Mouse (Mus musculus): Measurements from ENCODE around the gene Ywhah. TPM values are rescaled to one million over a fixed set of nuclear protein-coding genes. Genes with fewer than 3 reads are reported as not detected.
"Not testable (repeated sequence)": the region's sequence is repeated elsewhere in the genome, so short reads cannot be mapped to it uniquely, and the experiment has no call there.

Ywhah gene
- total RNA-seq, 1 experiment from 2014 or later, result 156 TPM

- peak; percentile 76 for ATAC-seq (replicated peaks; ENCODE audit: low read depth, poor library complexity, severe bottlenecking)
These were observed 8.5 kb upstream of the Ywhah start for GRCm38 (mm10) chr5:33009818-33010812.

DNA sequence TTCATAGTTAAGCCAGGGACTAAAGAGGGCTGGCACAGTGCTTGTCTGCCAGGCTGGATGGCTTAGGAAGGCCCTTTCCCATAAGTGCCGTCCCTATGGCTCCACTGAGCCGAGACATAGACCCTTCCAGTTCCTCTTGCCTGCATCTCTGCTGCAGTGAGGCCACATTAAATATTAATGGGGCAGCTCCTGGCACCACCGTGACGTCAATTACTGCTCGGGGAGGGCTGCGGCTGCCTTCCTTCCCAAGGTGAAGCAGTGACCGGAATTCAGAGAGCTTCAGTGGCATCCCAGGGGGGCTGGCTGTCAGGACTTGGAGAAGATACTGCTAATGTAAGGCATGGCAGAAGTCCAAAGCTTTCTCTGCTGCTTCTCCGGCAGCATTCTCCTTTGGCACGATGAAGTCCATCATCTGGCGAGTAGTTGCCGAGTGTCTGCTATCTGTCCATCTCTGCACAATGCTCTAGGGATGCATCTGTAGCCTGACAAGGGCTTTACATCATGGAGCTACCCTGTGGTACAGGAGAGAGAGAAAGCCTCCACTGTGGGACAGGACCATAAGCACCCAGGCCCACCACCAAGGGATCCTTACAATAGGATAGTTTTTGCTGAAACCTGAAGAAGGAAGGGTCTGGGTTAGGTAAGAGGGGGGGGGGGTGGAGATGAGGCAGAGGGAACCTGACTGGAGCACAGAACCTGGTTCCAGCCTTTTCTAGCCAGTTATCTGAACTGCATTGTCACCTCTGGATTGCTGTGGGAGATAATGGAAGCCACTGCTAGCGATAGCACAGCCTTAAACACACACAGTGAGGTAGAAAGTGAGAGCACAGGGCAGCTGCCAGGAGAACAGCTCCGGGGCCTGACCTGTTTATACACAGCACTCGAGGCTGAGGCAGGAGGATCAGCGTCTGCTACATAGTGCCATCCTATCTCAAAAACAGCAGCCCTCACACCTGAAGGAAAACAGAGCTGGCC is 7.2 kb upstream of the Ywhah start:
- ATAC-seq (replicated peaks; ENCODE audit: low read depth, poor library complexity, severe bottlenecking), result no peak

- ATAC-seq (replicated peaks; ENCODE audit: low read depth, poor library complexity, severe bottlenecking), result no peak
These were observed 4.5 kb upstream of the Ywhah start for GRCm38 (mm10) chr5:33014096-33014495.

GRCm38 (mm10) chr5:33015579-33015978 is 3.0 kb upstream of the Ywhah start:
- peak; percentile 9; the same call in 1 of the 2 replicates for ATAC-seq (replicated peaks; ENCODE audit: low read depth, poor library complexity, severe bottlenecking)

GRCm38 (mm10) chr5:33018189-33018560 is 441 bp upstream of the Ywhah start:
- ATAC-seq (replicated peaks; ENCODE audit: low read depth, poor library complexity, severe bottlenecking), result no peak

- no peak for ATAC-seq (replicated peaks; ENCODE audit: low read depth, poor library complexity, severe bottlenecking)
These were observed 808 bp downstream of the Ywhah start for GRCm38 (mm10) chr5:33019426-33019821.

GRCm38 (mm10) chr5:33021622-33022021 is 3.0 kb downstream of the Ywhah start:
- no peak for ATAC-seq (replicated peaks; ENCODE audit: low read depth, poor library complexity, severe bottlenecking)

DNA sequence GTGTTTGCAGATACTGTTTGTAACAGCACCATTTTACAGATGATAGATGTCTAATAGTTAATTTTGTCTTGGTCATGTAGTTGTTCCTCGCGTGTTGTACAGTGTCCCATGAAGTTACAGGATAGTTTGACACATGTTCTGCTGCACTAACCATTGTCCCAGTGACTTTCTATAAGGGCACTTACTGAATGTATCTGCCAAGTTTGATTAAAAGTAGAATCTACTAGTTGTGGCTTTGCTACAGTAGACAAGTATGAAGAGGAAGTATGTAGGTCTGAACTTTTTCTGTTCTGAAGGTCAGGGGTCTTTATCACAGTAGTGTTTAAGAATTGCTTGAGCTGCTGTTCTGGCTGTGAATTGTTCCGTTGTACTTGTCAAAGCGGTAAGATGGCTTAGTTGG is 4.7 kb downstream of the Ywhah start:
- ATAC-seq (replicated peaks; ENCODE audit: low read depth, poor library complexity, severe bottlenecking), result no peak

- ATAC-seq (replicated peaks; ENCODE audit: low read depth, poor library complexity, severe bottlenecking), result no peak
These were observed 5.9 kb downstream of the Ywhah start for GRCm38 (mm10) chr5:33024474-33024873.

- ATAC-seq (replicated peaks; ENCODE audit: low read depth, poor library complexity, severe bottlenecking), result no peak
These were observed 10.0 kb downstream of the Ywhah start for GRCm38 (mm10) chr5:33028656-33029055.

GRCm38 (mm10) chr5:33030425-33031175 is 12.0 kb downstream of the Ywhah start:
- no peak for ATAC-seq (replicated peaks; ENCODE audit: low read depth, poor library complexity, severe bottlenecking)

DNA sequence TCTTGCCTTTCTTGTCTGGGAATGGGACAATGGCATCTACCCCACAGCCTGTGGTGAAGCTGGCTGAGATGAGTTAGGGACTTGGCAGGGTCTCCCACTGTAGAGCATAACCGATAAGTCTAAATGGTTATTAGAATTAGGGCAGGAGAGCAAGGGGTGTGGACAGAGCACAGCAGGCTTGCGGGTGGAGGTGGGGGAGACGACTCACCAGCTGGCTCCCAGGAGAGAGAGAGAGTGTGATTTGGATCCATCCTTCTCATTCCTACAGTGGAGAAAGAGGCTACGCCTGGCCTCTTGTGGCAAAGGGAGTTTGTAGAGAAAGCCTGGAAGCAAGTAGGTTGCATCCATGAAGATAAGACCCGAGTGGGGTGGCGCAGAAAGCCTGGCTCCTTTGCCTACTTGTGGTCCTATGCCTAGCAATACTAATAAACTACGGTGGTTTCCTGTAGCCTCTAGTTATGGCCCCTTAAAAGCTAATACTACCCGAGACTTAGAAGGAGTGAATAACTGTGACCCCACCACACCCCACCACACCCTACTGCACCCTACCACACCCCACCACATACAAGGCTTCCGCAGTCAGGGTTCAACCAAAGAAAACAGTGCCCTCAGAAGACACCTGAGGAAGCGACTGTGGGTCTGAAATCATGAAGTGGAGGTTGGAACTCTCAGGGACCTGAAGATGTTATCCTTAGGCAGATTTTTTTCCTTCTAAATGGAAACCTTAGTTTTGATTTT is 13.6 kb downstream of the Ywhah start:
- no peak for ATAC-seq (replicated peaks; ENCODE audit: low read depth, poor library complexity, severe bottlenecking)

DNA sequence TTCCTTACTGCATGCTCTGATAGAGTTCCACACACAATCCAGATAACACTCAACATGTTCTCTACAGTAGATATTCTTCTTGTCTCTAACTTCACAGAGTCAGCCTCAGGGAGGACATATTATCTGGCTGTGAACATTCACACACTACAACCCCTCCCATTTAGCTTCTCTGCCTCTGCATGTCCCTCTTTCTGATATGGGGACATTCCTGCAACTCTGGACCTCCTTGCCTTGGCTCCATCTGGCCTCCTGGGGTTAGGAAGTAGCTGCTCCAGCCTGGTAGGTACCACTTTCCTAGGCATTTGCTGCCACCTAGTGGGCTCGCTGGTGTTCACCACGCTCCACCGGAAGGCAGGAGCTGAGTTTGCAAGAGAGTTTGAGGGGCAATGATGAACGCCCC is 14.5 kb downstream of the Ywhah start:
- peak; percentile 92 for ATAC-seq (replicated peaks; ENCODE audit: low read depth, poor library complexity, severe bottlenecking)

GRCm38 (mm10) chr5:33033633-33034032 is 15.0 kb downstream of the Ywhah start:
- ATAC-seq (replicated peaks; ENCODE audit: low read depth, poor library complexity, severe bottlenecking), result not testable (repeated sequence)

DNA sequence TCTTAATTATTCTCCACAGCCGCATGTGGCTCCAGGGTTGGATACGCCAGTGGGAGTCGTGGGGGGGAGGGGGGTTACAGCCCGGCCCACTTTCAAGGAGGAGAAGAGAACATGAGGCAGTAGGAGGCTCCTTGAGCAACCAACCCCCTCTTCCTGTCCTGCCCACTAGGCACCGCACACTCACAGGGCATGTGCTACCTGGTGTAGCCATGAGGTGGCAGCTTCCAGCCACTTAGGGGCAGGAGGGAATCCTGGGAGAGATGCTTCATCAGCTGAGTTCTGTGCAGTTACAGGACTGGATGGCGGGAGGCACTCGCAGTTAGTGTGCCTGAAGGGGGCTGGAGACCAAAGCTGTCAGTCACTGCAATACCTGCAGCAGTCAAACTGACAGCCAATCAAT is 15.5 kb downstream of the Ywhah start:
- ATAC-seq (replicated peaks; ENCODE audit: low read depth, poor library complexity, severe bottlenecking), result peak; percentile 73

- ATAC-seq (replicated peaks; ENCODE audit: low read depth, poor library complexity, severe bottlenecking), result no peak
These were observed 16.3 kb downstream of the Ywhah start for GRCm38 (mm10) chr5:33034916-33035315.

DNA sequence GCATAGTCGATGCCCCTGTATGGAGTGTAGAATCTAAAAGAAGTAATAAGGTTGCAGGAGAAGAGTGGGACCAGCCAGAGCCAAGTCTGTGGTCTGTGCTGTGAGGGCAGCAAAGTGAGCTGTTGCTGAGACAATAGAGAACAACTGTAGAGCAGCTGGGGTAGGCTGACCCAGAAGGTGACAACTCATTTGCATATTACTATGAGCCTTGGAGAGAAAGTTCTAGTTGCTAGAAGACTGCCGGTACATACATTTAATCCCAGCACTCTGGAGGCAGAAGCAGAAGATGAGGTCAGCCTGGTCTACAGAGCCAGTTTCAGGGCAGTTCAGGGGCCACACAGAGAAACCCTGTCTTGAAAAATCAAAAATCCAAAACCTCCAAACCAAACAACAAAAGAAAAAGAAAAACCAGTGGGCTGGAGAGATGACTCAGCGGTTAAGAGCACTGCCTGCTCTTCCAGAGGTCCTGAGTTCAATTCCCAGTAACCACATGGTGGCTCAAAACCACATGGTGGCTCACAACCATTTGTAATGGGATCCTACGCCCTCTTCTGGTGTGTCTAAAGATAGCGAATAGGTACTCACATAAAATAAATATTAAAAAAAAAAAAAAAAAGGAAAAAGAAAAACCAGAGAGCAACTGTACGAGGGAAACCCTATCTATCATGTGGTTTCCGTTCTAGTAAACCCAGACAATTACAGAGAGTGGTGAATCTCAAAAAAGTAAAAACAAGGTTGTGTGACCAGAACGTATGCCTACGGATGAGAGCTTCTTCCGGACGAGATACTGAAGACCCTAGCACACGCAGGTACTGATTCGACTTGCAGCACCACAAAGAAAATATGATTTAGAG is 20.3 kb downstream of the Ywhah start:
- ATAC-seq (replicated peaks; ENCODE audit: low read depth, poor library complexity, severe bottlenecking), result peak; percentile 55

DNA sequence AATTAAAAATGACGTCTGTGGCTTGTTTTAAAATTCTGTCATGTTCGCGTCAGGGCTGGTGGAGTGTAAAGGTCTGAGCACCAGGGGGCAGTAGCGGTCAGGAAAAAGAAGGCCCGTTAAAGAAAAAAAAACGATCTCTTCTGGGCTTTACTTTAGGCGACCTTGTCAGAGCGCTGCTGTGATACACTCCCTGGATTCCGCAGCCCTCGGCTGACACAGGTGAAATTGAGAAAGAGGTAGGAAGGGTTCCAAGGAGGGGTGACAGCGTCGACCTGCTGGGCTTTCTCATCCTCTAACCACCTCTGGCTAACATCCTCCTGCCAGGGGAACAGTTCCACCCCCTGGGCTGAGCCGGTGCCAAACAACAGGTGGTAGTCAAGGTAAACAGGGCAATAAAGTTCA is 20.9 kb downstream of the Ywhah start:
- ATAC-seq (replicated peaks; ENCODE audit: low read depth, poor library complexity, severe bottlenecking), result peak; percentile 82

Data from common myeloid progenitor, adult 5-6 weeks (primary cell).